Mouse (Mus musculus): ENCODE results near the gene Chrnd. TPM values are rescaled to one million over a fixed set of nuclear protein-coding genes. Genes with fewer than 3 reads are reported as not detected.

Gene Chrnd
- polyA plus RNA-seq, 1 experiment from 2014 or later = 0.39 TPM

- Histone ChIP-seq H3K9ac (ENCODE audit: low read depth, low read length) (no peak overlapping the region), H3K27me3 (ENCODE audit: control insufficient read depth, insufficient read depth, low read depth, low read length) (no peaks in the 10 kb centered on the region), H3K4me2 (ENCODE audit: low read depth, low read length) (no peak overlapping the region), H3K9me3 (replicated peaks; ENCODE audit: control insufficient read depth, low read length) (no peaks in the 10 kb centered on the region), H3K4me3 (ENCODE audit: low read depth, low read length) (no peak overlapping the region), H3K36me3 (ENCODE audit: control insufficient read depth, insufficient read depth) (peaks cover 2% of the 10 kb centered on the region; the same call in 1 of the 2 replicates), H3K27ac (ENCODE audit: low read length) (no peak overlapping the region), H3K4me1 (ENCODE audit: control insufficient read depth, low read depth, low read length) (no peaks in the 10 kb centered on the region)
- ATAC-seq (ENCODE audit: low read depth) = no peak
- WGBS (ENCODE audit: insufficient replicate concordance) = 57% methylated on average over 8 of the region's 8 CpGs
Observed at GRCm38 (mm10) chr1:87239056-87239455, 48.6 kb downstream of the Chrnd start.

DNA sequence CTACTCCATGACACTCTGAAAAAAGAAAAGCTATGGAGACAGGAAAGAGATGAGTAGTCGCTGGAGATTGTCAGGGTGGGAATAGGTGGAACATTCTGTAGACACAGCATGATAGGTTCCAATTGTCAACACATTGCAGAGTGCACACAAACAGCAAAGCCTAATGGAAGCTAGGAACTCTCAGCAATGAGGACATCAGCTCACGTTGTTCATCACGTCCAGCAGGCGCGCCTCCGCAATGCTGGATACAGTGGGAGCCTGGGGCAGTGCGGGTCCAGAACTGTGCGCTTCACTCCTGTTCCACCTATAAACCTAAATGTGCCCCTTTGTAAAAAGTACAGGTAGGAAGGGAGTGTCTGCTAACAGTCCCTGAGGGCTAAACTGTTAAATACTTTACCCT is 52.6 kb downstream of the Chrnd start:
- no peaks in the 10 kb centered on the region for H3K9me3 ChIP-seq (replicated peaks; ENCODE audit: control insufficient read depth, low read length)
- no peak overlapping the region for H3K27ac ChIP-seq (ENCODE audit: low read length)
- peaks cover 2% of the 10 kb centered on the region; the same call in 1 of the 2 replicates for H3K36me3 ChIP-seq (ENCODE audit: control insufficient read depth, insufficient read depth)
- H3K4me3 ChIP-seq (ENCODE audit: low read depth, low read length) = no peak overlapping the region
- no peak for ATAC-seq (ENCODE audit: low read depth)
- H3K4me2 ChIP-seq (ENCODE audit: low read depth, low read length) = no peak overlapping the region
- WGBS (ENCODE audit: insufficient replicate concordance) = 84% methylated on average over 8 of the region's 8 CpGs
- no peak overlapping the region for H3K9ac ChIP-seq (ENCODE audit: low read depth, low read length)
- H3K4me1 ChIP-seq (ENCODE audit: control insufficient read depth, low read depth, low read length) = peaks cover 4% of the 10 kb centered on the region
- no peaks in the 10 kb centered on the region for H3K27me3 ChIP-seq (ENCODE audit: control insufficient read depth, insufficient read depth, low read depth, low read length)

DNA sequence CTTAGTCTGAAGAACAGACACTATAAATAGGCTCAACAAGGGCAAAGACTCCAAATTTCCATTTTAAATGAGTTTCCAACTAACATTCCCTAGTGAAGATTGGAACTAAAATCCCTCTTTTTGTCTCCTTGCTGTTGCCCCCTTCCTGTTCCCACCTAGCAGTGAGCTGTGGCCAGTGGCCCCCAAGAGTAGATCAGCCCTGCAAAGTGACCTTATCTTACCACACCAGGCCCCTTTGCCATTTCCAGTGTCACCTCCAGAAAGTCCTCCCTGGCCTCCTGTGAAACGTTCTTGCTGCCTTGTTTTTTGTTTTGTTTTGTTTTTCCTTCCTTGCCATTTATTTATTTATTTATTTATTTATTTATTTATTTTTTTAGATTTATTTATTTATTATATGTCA is 55.0 kb downstream of the Chrnd start:
- Histone ChIP-seq H3K4me3 (ENCODE audit: low read depth, low read length) (no peak overlapping the region), H3K27ac (ENCODE audit: low read length) (no peak overlapping the region), H3K4me1 (ENCODE audit: control insufficient read depth, low read depth, low read length) (peaks cover 4% of the 10 kb centered on the region), H3K9ac (ENCODE audit: low read depth, low read length) (no peak overlapping the region), H3K36me3 (ENCODE audit: control insufficient read depth, insufficient read depth) (no peaks in the 10 kb centered on the region), H3K9me3 (replicated peaks; ENCODE audit: control insufficient read depth, low read length) (no peaks in the 10 kb centered on the region), H3K4me2 (ENCODE audit: low read depth, low read length) (no peak overlapping the region), H3K27me3 (ENCODE audit: control insufficient read depth, insufficient read depth, low read depth, low read length) (no peaks in the 10 kb centered on the region)
- peak; percentile 43; the same call in 1 of the 2 replicates for ATAC-seq (ENCODE audit: low read depth)
- 4% methylated on average over 1 of the region's 1 CpGs for WGBS (ENCODE audit: insufficient replicate concordance)

DNA sequence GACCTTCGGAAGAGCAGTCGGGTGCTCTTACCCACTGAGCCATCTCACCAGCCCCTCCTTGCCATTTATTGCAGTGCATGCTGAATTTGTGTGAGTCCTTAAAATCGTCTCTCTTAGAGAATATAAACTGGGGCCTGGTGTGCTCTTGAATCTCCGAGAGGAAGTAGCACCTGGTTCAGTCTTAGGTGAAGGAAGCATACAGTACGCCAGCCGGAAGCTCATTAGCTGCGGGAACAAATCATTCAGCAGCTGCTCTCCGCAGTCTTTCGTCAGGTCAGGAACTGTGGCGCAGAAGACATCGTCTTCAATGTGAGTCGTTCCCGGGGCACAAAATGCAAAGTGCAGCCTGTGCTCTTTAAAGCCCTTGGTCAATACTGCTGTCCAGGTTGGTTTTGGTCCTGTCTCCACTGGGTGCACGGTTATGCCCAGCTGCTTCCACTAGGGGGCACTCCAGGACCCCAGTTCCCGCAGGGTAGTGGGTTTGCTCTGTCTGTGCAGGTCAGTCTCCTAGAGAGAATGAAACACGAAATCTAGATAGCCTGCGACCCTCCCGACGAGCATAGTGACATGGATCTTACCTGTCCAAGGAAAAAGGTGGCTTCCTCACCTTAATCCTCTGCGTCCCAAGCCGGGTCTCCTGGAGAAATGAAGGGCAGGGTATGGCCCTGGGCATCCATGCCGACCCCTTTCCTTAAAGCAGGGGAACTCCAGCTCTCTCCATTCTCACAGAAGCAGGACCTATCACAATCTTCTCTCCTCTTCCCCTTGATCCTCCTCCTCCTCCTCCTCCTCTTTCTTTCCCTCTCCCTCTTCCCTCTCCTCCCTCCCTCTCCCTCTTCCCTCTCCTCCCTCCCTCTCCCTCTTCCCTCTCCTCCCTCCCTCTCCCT is 55.8 kb downstream of the Chrnd start:
- Histone ChIP-seq H3K36me3 (ENCODE audit: control insufficient read depth, insufficient read depth) (no peaks in the 10 kb centered on the region), H3K4me3 (ENCODE audit: low read depth, low read length) (no peak overlapping the region), H3K4me2 (ENCODE audit: low read depth, low read length) (peak overlapping the region; percentile 38), H3K27ac (ENCODE audit: low read length) (no peak overlapping the region), H3K27me3 (ENCODE audit: control insufficient read depth, insufficient read depth, low read depth, low read length) (no peaks in the 10 kb centered on the region), H3K4me1 (ENCODE audit: control insufficient read depth, low read depth, low read length) (peaks cover 4% of the 10 kb centered on the region), H3K9me3 (replicated peaks; ENCODE audit: control insufficient read depth, low read length) (no peaks in the 10 kb centered on the region), H3K9ac (ENCODE audit: low read depth, low read length) (no peak overlapping the region)
- peak; percentile 67 for ATAC-seq (ENCODE audit: low read depth)
- WGBS (ENCODE audit: insufficient replicate concordance) = 24% methylated on average over 22 of the region's 22 CpGs

Other genes starting within 250 kb of the Chrnd start
- not detected in 2 replicates for gene Alppl2, start 100.7 kb upstream of the Chrnd start, polyA plus RNA-seq (2015; fragmentation: Nextera tagmentation; extraction: Ambion mirVana)
- 2.4 TPM in 1 of 2 replicates, not detected in the other for gene Alpi, start 89.0 kb upstream of the Chrnd start, polyA plus RNA-seq (2015; fragmentation: Nextera tagmentation; extraction: Ambion mirVana)
- gene Akp3, start 65.6 kb upstream of the Chrnd start, polyA plus RNA-seq (2015; fragmentation: Nextera tagmentation; extraction: Ambion mirVana) = not detected in 2 replicates
- 0.04 TPM in 1 of 2 replicates, not detected in the other for gene Ecel1, start 34.1 kb upstream of the Chrnd start, polyA plus RNA-seq (2015; fragmentation: Nextera tagmentation; extraction: Ambion mirVana)
- not detected in 2 replicates for gene Prss56, start 7.3 kb upstream of the Chrnd start, polyA plus RNA-seq (2015; fragmentation: Nextera tagmentation; extraction: Ambion mirVana)
- gene Chrng, start 14.1 kb downstream of the Chrnd start, polyA plus RNA-seq (2015; fragmentation: Nextera tagmentation; extraction: Ambion mirVana) = 0.18 and 0.99 TPM in 2 replicates
- gene Eif4e2, start 23.3 kb downstream of the Chrnd start, polyA plus RNA-seq (2015; fragmentation: Nextera tagmentation; extraction: Ambion mirVana) = 64.2 and 68.8 TPM in 2 replicates
- gene Efhd1, start 73.8 kb downstream of the Chrnd start, polyA plus RNA-seq (2015; fragmentation: Nextera tagmentation; extraction: Ambion mirVana) = 0.09 and 0.19 TPM in 2 replicates
- 17.3 and 17.9 TPM in 2 replicates for gene Gigyf2, start 136.4 kb downstream of the Chrnd start, polyA plus RNA-seq (2015; fragmentation: Nextera tagmentation; extraction: Ambion mirVana)
- 0.25 and 0.48 TPM in 2 replicates for gene Kcnj13, start 204.1 kb downstream of the Chrnd start, polyA plus RNA-seq (2015; fragmentation: Nextera tagmentation; extraction: Ambion mirVana)

All from liver, embryonic 16.5 days (tissue).